Mouse (Mus musculus) lung, postnatal 4 days (tissue): Measurements from ENCODE around the gene Mcrip2.

Source experiments
- DNase-seq, 2 experiments: peaks; one replicate each; pipeline ENCODE4 v3.0.0; 2021

Gene Mcrip2

DNA sequence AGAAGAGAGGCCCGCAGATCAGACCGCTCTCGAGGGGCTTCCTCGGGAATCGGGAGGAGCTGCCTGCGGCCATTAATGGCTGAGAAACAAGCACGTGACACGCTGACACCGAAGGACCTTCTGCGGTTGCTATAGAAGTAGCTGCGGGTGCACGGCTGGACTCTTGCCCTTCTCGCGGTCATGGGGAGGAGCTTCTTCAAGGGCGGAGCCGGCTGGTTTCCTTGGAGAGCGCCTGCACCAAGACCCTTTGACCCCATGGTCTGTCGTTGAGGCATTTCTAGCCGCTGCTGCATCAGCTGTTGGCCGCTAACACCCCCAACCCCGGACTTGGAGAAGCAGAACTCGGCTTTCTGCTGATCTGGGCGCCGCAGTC, 35.3 kb downstream of the Mcrip2 start, which contains the start of gene Stub1:
Gene Stub1 (minus strand): TSS at position 114 of the 373 bp plus-strand sequence.
- peak; percentile 93 to 96 for DNase-seq

DNA sequence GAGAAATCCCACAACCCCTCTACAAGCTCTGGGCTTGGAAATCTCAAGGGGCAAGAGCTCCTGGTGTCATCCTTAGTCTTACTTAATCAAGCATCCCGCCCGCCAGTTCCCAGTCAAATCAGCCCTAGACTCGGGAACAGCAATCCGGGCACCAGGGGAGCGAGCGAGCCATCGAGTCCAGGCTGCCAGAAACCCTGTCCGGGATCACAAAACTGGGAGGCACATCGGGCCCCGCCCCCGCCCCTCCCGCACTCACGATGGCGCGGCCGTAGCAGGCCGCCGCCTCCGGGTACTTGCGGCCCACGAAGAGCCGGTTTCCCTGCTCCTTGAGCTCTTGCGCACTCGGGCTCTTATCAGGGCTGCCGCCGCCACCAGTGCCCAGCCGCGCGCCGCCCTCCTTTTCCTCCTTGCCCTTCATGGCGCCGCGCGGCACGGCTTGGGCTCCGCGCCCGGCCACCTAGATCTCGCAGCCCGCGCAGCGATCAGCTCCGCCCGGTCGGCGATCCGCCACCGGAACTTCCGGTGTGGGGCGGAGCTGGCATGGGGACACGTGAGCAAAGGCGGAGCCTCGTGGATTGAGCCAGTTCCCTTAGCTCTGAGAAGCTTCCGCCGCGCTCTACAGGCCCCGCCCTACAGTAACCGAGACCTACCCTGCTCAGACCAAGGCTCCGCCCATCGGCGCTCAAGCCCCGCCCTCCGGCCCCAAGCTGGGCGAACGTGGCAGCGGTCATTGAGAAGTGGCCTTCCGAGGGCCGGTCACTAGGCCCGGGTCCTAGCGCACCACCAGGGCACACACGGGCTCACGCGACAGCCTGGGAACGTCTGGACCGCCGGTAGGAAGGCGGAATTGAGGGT, 35.9 kb downstream of the Mcrip2 start:
- DNase-seq: peak; percentile 100

DNA sequence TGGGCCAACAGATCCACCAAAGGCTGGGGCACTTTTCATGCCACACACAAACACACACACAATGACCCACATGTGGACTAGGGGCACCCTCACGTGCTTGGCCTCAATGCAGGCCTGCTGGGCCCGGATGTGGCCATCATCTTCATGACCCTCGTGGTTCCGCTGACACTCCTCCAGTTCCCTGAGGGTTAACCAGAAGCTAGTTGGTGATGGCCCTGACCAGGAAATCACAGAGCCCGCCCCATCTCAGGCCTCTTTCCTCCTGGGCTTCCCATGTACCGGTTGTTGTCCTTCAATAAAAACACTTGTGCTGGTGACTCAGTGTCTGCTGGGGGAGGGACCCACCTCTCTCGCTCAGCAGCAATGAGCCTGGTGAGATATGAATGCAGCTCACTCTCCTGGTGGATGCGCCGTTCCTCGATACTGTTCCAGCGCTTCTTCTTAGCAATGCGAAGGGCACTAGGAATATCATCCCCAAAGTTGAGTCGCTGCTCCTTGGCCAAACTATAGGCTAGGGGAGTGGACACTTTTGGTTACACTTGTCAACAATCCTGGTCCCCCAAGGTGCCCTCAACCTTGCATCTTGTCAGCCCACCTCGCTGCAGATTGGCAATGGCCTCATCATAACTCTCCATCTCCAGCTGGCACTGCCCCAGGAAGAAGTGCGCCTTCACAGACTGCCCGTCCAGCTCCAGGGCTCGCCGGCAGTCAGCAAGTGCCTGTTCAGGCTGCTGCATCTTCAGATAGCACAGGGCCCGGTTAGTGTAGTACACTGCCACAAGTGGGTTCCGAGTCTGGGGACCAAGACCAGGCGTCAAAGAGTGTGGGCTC, 36.9 kb downstream of the Mcrip2 start:
- peak in 1 of 2 experiments; percentile 53 for DNase-seq

GRCm38 (mm10) chr17:25830806-25831431, 37.6 kb downstream of the Mcrip2 start:
- DNase-seq: no peak

- no peak for DNase-seq
Observed at GRCm38 (mm10) chr17:25830200-25830753, 38.3 kb downstream of the Mcrip2 start.

GRCm38 (mm10) chr17:25829558-25830017, 39.0 kb downstream of the Mcrip2 start:
- DNase-seq: no peak

DNA sequence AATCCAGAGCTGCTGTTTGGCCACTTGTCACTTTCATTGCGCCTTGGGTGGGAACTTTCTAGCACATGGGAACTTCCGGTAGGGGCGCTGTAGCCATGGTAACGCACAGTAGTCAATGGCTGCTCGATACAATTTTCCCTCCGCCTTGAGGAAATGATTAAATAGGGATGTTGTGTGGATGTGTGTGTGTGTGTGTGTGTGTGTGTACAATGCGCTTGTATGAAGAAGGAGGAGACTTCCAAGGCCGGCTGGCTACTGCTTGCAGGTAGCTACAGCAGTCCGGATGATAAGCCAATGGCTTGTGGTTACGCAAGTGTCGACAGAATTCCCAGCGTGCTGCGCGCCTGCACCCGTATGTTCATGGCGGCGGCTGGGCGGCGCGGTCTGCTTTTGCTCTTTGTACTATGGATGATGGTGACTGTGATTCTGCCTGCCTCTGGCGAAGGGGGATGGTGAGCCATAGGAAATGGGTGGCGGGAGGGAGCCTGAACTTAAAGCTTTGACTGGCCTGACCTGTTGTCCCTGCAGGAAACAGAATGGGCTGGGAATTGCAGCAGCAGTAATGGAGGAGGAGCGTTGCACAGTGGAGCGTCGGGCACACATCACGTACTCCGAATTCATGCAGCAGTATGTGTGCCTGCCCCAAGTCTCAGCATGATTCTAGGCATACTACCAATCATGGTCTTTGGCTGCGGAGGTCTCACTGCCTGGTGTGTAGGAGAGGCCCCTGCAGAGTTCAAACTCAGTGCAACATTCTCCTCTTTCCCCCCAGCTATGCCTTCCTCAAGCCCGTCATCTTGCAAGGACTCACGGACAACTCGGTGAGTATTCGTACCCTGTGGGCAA, 39.6 kb downstream of the Mcrip2 start, which contains the start of gene Jmjd8:
Gene Jmjd8 (plus strand): TSS at position 156 of the 846 bp plus-strand sequence.
- DNase-seq: peak; percentile 78 to 79

GRCm38 (mm10) chr17:25828223-25828594, 40.4 kb downstream of the Mcrip2 start:
- no peak for DNase-seq

GRCm38 (mm10) chr17:25827546-25828222, 40.9 kb downstream of the Mcrip2 start:
- DNase-seq: no peak

DNA sequence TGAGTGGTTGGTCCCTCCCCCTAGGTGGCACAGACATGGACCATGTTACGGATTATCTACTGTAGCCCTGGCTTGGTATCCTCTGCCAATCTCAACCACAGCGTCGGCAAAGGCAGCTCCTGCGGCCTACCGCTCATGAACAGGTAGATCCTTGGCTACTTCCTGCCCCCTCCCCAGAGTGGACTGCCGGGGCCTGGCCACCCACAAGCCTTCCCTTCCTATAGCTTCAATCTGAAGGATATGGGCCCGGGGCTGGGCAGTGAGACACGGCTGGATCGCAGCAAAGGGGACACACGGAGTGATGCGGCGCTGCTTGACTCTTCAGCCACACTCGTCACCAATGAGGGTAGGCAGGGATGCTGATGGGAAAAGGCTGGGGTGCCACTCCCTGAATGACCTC, 41.6 kb downstream of the Mcrip2 start:
- DNase-seq: no peak

DNA sequence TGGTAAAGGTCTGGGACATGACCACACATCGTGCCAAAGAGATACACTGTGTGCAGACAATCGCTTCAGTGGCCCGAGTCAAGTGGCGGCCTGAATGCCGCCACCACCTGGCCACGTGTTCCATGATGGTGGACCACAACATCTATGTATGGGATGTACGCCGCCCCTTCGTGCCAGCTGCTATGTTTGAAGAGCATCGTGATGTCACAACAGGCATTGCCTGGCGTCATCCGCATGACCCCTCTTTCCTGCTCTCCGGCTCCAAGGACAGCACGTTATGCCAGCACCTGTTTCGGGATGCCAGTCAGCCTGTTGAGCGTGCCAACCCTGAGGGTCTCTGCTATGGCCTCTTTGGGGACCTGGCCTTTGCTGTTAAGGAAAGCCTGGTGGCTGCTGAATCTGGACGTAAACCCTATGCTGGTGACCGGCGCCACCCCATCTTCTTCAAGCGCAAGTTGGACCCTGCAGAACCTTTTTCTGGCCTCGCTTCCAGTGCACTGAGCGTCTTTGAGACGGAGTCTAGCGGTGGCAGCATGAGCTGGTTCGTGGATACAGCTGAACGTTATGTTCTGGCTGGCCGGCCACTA, 42.5 kb downstream of the Mcrip2 start:
- DNase-seq: no peak

GRCm38 (mm10) chr17:25825311-25825710, 43.3 kb downstream of the Mcrip2 start:
- no peak for DNase-seq

- DNase-seq: no peak
Observed at GRCm38 (mm10) chr17:25824362-25825142, 44.0 kb downstream of the Mcrip2 start.

GRCm38 (mm10) chr17:25823452-25823851, 45.1 kb downstream of the Mcrip2 start, which contains the start of gene Wdr24:
Gene Wdr24 (plus strand): TSS chr17:25823627.
- peak; percentile 78 to 85 for DNase-seq

DNA sequence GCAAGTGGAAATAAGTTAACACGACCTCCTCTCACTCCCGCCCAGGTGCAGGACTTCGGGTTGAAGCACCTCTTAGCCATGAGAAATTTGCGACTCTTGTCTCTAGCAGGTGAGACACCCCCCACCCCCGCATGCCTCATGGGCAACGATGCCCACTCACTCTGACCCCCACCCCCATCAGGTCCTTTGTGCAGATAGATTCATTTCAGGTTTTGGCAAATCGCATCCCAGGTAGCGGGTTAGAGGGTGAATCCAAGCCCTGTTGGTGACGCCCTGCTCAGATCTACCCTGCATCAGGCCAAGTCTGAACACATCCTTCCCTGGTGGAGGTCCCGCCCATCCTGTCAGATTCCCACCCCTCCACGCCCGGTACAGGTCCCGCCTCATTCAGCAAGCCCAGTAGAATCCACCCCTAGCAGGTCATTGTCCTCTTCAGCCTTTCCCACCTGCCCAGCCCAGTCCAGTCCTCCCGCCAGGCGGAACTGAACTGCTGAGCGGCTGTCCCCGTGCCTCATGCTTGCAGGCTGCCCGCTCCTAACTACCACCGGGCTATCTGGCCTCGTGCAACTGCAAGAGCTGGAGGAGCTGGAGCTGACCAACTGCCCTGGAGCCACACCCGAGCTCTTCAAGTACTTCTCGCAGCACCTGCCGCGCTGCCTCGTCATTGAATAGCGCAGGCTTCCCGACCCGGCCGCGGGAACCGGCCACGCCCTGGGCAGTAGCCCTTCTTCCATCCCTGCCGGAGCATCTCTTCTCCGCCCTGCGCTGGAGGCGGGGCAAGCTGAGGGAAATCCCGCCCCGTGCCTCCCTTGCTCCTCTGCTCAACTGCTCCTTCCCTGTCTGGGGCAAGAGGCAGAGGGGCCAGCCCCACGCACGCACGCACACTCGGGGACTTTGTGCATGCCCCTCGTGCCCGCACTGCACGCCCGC, 49.4 kb downstream of the Mcrip2 start:
- peak in 1 of 2 experiments; percentile 34 for DNase-seq

DNA sequence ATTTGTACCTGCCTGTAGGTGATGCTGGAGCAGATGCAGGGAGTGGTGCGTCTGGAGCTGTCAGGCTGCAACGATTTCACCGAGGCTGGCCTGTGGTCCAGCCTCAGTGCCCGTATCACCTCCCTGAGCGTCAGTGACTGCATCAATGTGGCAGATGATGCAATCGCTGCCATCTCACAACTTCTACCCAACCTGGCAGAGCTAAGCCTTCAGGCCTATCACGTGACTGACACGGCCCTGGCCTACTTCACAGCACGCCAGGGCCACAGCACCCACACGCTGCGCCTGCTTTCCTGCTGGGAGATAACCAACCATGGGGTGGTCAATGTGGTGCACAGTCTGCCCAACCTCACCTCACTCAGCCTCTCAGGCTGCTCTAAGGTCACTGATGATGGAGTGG, 50.9 kb downstream of the Mcrip2 start:
- no peak for DNase-seq
